Mouse (Mus musculus) cerebellum, postnatal 25 days (tissue): ENCODE measurements around the gene Acta1.

Experiments
- DNase-seq, 2 experiments: peaks; one replicate each; pipeline ENCODE4 v3.0.0; 2021; ENCODE audit warnings: mixed read lengths in 2 of 2

Gene Acta1

GRCm38 (mm10) chr8:123882412-123882811 lies 12.1 kb downstream of the Acta1 start:
- DNase-seq = no peak

- no peak for DNase-seq
These were observed 13.7 kb downstream of the Acta1 start for GRCm38 (mm10) chr8:123880821-123881350.

GRCm38 (mm10) chr8:123880271-123880670 lies 14.3 kb downstream of the Acta1 start:
- no peak for DNase-seq

GRCm38 (mm10) chr8:123877865-123878264 lies 16.7 kb downstream of the Acta1 start:
- no peak for DNase-seq

GRCm38 (mm10) chr8:123874324-123874723 lies 20.2 kb downstream of the Acta1 start:
- no peak for DNase-seq

- no peak for DNase-seq
These were observed 21.2 kb downstream of the Acta1 start for GRCm38 (mm10) chr8:123873364-123873763.

- DNase-seq = peak in 1 of 2 experiments; percentile 29
These were observed 22.5 kb downstream of the Acta1 start for GRCm38 (mm10) chr8:123872048-123872447.

GRCm38 (mm10) chr8:123866971-123867370 lies 27.6 kb downstream of the Acta1 start:
- DNase-seq = no peak

- no peak for DNase-seq
These were observed 28.8 kb downstream of the Acta1 start for GRCm38 (mm10) chr8:123865786-123866185.

GRCm38 (mm10) chr8:123860386-123860785 lies 34.2 kb downstream of the Acta1 start:
- DNase-seq = no peak

- peak; percentile 79 to 81 for DNase-seq
These were observed 34.8 kb downstream of the Acta1 start, which contains the start of gene Ccsap for GRCm38 (mm10) chr8:123859648-123860259. TSS of gene Ccsap (minus strand) at chr8:123860209.

- peak; percentile 95 to 97 for DNase-seq
These were observed 35.5 kb downstream of the Acta1 start for GRCm38 (mm10) chr8:123858941-123859647.

- peak in 1 of 2 experiments; percentile 64 for DNase-seq
These were observed 36.0 kb downstream of the Acta1 start for GRCm38 (mm10) chr8:123858574-123858940.

GRCm38 (mm10) chr8:123857361-123857760 lies 37.2 kb downstream of the Acta1 start:
- peak in 1 of 2 experiments; percentile 56 for DNase-seq

GRCm38 (mm10) chr8:123854733-123855475 lies 39.6 kb downstream of the Acta1 start:
- DNase-seq = no peak

- DNase-seq = no peak
These were observed 40.3 kb downstream of the Acta1 start for GRCm38 (mm10) chr8:123854252-123854651.

GRCm38 (mm10) chr8:123851590-123851989 lies 43.0 kb downstream of the Acta1 start:
- peak; percentile 50 to 63 for DNase-seq

- DNase-seq = no peak
These were observed 45.2 kb downstream of the Acta1 start for GRCm38 (mm10) chr8:123849352-123849751.

GRCm38 (mm10) chr8:123847546-123847945 lies 47.0 kb downstream of the Acta1 start:
- DNase-seq = peak; percentile 61 to 72

- DNase-seq = peak; percentile 36 to 44
These were observed 48.0 kb downstream of the Acta1 start for GRCm38 (mm10) chr8:123846509-123846908.

GRCm38 (mm10) chr8:123845991-123846390 lies 48.6 kb downstream of the Acta1 start:
- DNase-seq = peak in 1 of 2 experiments; percentile 29

GRCm38 (mm10) chr8:123845114-123845513 lies 49.4 kb downstream of the Acta1 start:
- DNase-seq = peak; percentile 19 to 23

- no peak for DNase-seq
These were observed 50.2 kb downstream of the Acta1 start for GRCm38 (mm10) chr8:123844341-123844740.
